Mouse (Mus musculus) small intestine, adult 2 months (tissue): ENCODE measurements around the gene Nup214. TPM values are rescaled to one million over a fixed set of nuclear protein-coding genes. Genes with fewer than 3 reads are reported as not detected.

Experiments used
- H3K27ac ChIP-seq: fragments of 200-500 bp; 2 replicates; pipeline ENCODE4 v1.5.1; 2012; ENCODE audit warnings: low read depth, low read length, control low read depth, inconsistent platforms; ENCODE audit not compliant: insufficient read depth
- H3K27me3 ChIP-seq: fragments of 200-500 bp; 2 replicates; pipeline ENCODE4 v1.6.1; 2012; ENCODE audit warnings: mild to moderate bottlenecking, moderate library complexity, low read length, inconsistent platforms; ENCODE audit not compliant: control insufficient read depth, insufficient read depth
- H3K36me3 ChIP-seq: fragments of 200-500 bp; 2 replicates; pipeline ENCODE4 v1.6.1; 2012; ENCODE audit warnings: mild to moderate bottlenecking, low read length, control low read depth, inconsistent platforms; ENCODE audit not compliant: control insufficient read depth, insufficient read depth
- H3K4me1 ChIP-seq: fragments of 200-500 bp; 2 replicates; pipeline ENCODE4 v1.6.1; 2012; ENCODE audit warnings: low read length, inconsistent platforms, mixed read lengths; ENCODE audit not compliant: control insufficient read depth, insufficient read depth, insufficient read length
- H3K4me3 ChIP-seq: fragments of 200-500 bp; 2 replicates; pipeline ENCODE4 v1.5.1; 2012; ENCODE audit warnings: low read depth, mild to moderate bottlenecking, control low read depth, inconsistent platforms, low read length, moderate library complexity
- CTCF ChIP-seq: fragments of 200-500 bp; IDR thresholded peaks from 2 replicates; pipeline ENCODE4 v1.5.1; 2012; ENCODE audit warnings: low read depth, mild to moderate bottlenecking, control low read depth, inconsistent platforms, low read length, moderate library complexity, mixed read lengths; ENCODE audit not compliant: insufficient replicate concordance, insufficient read length; ENCODE audit errors: extremely low read depth
- POLR2A ChIP-seq: fragments of 200-500 bp; IDR thresholded peaks from 2 replicates; pipeline ENCODE4 v1.6.1; 2012; ENCODE audit warnings: low read depth, mild to moderate bottlenecking, control low read depth, inconsistent platforms, low read length, moderate library complexity
- WGBS: fragments of 180-500 bp; shearing (Covaris S2); methylation state at CpG from one replicate; pipeline ENCODE4 v1.1.7; 2018; 5-methylcytosine and 5-hydroxymethylcytosine counted together
- polyA plus RNA-seq: library from polyadenylated mRNA; depleted of rRNA; stranded (reverse); fragments of >200 nt; gene quantifications from 2 replicates; pipeline ENCODE4 v1.2.3, GENCODE M21; 2012

The Nup214 gene
- polyA plus RNA-seq, 1 experiment, result 21.8 TPM

- H3K4me1 ChIP-seq, result no peaks in the 10 kb centered on the region
- H3K27ac ChIP-seq, result no peak overlapping the region
- 38% methylated on average over 2 of the region's 2 CpGs for WGBS
- H3K27me3 ChIP-seq, result no peaks in the 10 kb centered on the region
- peaks cover 3% of the 10 kb centered on the region; the same call in 1 of the 2 replicates for H3K36me3 ChIP-seq
- TF ChIP-seq CTCF, result no peak
- no peak for TF ChIP-seq POLR2A
- H3K4me3 ChIP-seq, result no peak overlapping the region
Observed at GRCm38 (mm10) chr2:32057360-32057759, 83.1 kb downstream of the Nup214 start.

- H3K4me3 ChIP-seq, result no peak overlapping the region
- 72% methylated on average over 4 of the region's 4 CpGs for WGBS
- no peak for TF ChIP-seq CTCF
- TF ChIP-seq POLR2A, result no peak
- H3K27me3 ChIP-seq, result no peaks in the 10 kb centered on the region
- no peaks in the 10 kb centered on the region for H3K36me3 ChIP-seq
- no peaks in the 10 kb centered on the region for H3K4me1 ChIP-seq
- no peak overlapping the region for H3K27ac ChIP-seq
Observed at GRCm38 (mm10) chr2:32057794-32058193, 83.6 kb downstream of the Nup214 start.

DNA sequence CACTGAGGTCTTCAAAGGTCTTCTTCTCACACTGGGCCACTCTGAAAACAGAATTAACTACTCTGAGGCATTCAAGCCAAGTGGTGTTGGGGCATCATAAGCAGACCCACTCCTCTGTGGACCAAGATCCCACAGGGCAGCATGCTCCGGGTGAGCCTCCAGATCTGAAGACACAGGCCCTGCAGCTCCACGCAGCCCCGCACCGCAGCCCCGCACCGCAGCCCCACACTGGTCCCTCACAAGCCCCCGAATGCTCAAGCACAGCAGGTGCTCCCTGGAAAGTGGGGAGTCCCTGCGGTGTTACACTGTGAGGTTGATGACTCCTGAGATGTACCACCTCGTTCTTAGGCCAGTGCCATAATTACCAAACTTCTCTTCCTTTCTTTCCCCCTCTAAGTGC is 84.0 kb downstream of the Nup214 start:
- no peak for TF ChIP-seq POLR2A
- no peak for TF ChIP-seq CTCF
- H3K36me3 ChIP-seq, result no peaks in the 10 kb centered on the region
- no peaks in the 10 kb centered on the region for H3K27me3 ChIP-seq
- no peaks in the 10 kb centered on the region for H3K4me1 ChIP-seq
- 82% methylated on average over 9 of the region's 9 CpGs for WGBS
- no peak overlapping the region for H3K27ac ChIP-seq
- H3K4me3 ChIP-seq, result no peak overlapping the region

GRCm38 (mm10) chr2:32058716-32059115 is 84.5 kb downstream of the Nup214 start:
- Histone ChIP-seq H3K4me1 (no peaks in the 10 kb centered on the region), H3K27ac (no peak overlapping the region)
- 34% methylated on average over 5 of the region's 5 CpGs for WGBS

GRCm38 (mm10) chr2:32059613-32060012 is 85.4 kb downstream of the Nup214 start:
- H3K27ac ChIP-seq, result no peak overlapping the region
- H3K27me3 ChIP-seq, result no peaks in the 10 kb centered on the region
- TF ChIP-seq POLR2A (no peak), CTCF (no peak)
- H3K4me1 ChIP-seq, result no peaks in the 10 kb centered on the region
- 62% methylated on average over 6 of the region's 6 CpGs for WGBS
- H3K4me3 ChIP-seq, result no peak overlapping the region
- H3K36me3 ChIP-seq, result no peaks in the 10 kb centered on the region

More at GRCm38 (mm10) chr2:32058716-32059115, 84.5 kb downstream of the Nup214 start:
- H3K36me3 ChIP-seq, result no peaks in the 10 kb centered on the region
- H3K27me3 ChIP-seq, result no peaks in the 10 kb centered on the region
- no peak overlapping the region for H3K4me3 ChIP-seq
- TF ChIP-seq POLR2A, result no peak
- TF ChIP-seq CTCF, result no peak

- no peak overlapping the region for H3K27ac ChIP-seq
- TF ChIP-seq POLR2A, result no peak
- TF ChIP-seq CTCF, result no peak
- no peaks in the 10 kb centered on the region for H3K4me1 ChIP-seq
- WGBS, result 67% methylated on average over 6 of the region's 6 CpGs
- H3K27me3 ChIP-seq, result no peaks in the 10 kb centered on the region
- H3K4me3 ChIP-seq, result no peak overlapping the region
- H3K36me3 ChIP-seq, result no peaks in the 10 kb centered on the region
Observed at GRCm38 (mm10) chr2:32060228-32060805, 86.1 kb downstream of the Nup214 start.

GRCm38 (mm10) chr2:32061189-32061588 is 87.0 kb downstream of the Nup214 start:
- WGBS, result 55% methylated on average over 2 of the region's 2 CpGs
- H3K36me3 ChIP-seq, result no peaks in the 10 kb centered on the region
- H3K4me1 ChIP-seq, result no peaks in the 10 kb centered on the region
- TF ChIP-seq CTCF (no peak), POLR2A (no peak)
- H3K4me3 ChIP-seq, result no peak overlapping the region
- no peak overlapping the region for H3K27ac ChIP-seq
- no peaks in the 10 kb centered on the region for H3K27me3 ChIP-seq
